Mouse (Mus musculus) thymus, postnatal 14 days (tissue): Measurements from ENCODE around the gene 9230112D13Rik.

Experiments
- DNase-seq: peaks from one replicate; pipeline ENCODE4 v3.0.0; 2021

9230112D13Rik gene

DNA sequence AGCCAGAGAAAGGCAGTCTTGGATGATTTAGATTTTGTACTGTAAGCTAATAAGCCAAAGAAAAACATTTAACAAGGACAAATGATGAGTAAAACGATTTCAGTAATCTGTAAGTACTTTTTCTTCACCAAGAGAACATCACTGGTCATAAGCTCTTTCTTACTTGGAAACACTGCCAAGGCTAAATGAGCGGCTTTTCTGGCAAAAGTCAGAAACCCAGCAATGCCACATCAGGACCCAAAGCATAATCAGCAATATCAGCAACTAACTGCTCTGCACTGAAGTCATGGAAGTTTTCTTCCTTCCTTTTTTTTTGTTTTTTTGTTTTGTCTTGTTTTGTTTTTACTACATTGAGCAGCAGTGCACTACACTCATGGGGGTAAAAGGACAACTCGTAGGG lies 25.3 kb downstream of the 9230112D13Rik start:
- no peak for DNase-seq

DNA sequence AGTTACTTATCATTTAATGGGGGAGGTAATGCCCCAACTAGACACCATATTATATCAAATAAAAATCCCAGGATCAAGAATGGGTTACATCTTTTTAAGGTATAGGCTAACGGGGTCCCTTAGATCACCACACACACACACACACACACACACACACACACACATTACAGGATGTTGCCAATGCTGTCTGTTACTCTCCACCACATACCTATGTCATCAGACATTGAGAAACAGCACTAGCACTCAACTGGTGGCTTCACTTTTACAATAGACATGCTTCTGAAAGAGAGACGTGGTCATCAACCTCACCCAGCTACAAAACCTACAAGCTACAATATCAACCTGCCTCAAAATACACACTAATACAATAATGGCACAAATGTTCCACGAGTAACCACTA lies 28.9 kb downstream of the 9230112D13Rik start:
- no peak for DNase-seq

DNA sequence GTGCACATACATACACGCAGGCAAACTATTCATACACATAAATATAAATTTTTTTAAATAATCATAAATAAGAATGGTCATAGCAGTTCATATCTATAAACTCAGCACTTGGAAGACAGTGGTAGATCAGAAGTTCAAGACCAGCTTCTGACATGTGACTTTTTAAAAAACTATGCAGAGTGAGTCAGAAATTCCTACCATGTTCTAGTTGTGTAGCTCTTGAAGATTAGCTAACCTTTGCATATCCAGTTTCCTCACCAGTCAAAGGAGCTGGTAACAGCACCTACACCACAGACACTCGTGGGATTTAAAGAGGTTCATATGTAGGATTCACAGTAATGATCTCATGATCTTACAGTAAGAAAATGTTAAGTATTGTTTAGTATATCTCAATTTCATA lies 29.9 kb downstream of the 9230112D13Rik start:
- DNase-seq = no peak

DNA sequence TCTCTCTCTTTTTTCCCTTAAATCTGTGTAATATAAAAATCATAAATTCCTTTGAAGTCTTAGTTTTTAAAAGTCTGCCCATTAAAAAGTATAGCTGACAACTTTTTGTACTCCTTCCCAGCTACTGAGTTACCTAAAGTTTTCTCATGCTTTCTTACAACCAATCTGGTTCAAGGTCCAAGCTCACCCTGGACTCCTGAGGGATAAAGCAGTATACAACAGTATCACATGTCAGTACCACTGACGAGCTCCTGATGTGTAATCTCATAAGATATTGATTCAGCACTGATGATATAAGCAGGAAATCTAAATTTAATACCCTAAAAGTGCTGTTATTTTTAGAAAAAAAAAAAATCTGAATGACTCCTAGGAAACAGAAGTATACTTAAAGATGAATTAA lies 31.6 kb downstream of the 9230112D13Rik start:
- no peak for DNase-seq

DNA sequence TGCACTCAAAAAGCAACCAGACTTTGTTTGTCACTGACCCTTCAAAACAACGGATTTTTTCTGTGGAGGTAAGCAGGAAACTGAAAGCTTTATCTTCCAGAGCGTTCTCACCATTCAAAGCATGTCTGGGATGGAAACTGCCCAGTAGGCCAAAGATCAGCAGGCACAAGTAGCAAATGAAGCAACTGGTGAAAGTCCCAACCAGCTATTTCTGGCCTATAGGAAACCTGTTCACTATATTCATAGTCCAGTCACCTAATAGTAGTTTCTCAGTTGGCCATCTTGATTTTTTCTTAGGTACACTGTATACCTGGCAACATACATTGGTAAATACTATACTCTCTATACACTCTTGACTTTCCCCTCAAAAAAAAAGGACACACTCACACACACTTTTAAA lies 32.7 kb downstream of the 9230112D13Rik start:
- DNase-seq = no peak

DNA sequence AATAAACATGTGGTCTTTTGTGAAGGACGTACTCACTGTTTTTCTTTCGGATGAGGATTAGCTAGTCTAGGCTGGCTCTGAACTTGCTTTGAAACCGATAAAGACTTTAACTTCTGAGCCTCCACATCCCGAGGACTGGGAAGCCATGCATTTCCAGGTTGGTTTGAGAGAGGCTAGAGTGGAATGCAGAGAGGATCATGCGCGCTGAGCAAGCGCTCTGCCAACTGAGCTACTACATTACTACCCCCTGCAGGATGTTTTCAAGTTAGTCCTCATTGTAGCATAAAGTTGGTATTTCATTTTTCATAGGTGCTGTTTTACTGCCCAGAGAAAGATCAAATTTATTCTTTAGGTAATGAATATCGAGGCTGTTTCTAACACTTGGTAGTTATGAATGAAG lies 36.4 kb downstream of the 9230112D13Rik start:
- no peak for DNase-seq

DNA sequence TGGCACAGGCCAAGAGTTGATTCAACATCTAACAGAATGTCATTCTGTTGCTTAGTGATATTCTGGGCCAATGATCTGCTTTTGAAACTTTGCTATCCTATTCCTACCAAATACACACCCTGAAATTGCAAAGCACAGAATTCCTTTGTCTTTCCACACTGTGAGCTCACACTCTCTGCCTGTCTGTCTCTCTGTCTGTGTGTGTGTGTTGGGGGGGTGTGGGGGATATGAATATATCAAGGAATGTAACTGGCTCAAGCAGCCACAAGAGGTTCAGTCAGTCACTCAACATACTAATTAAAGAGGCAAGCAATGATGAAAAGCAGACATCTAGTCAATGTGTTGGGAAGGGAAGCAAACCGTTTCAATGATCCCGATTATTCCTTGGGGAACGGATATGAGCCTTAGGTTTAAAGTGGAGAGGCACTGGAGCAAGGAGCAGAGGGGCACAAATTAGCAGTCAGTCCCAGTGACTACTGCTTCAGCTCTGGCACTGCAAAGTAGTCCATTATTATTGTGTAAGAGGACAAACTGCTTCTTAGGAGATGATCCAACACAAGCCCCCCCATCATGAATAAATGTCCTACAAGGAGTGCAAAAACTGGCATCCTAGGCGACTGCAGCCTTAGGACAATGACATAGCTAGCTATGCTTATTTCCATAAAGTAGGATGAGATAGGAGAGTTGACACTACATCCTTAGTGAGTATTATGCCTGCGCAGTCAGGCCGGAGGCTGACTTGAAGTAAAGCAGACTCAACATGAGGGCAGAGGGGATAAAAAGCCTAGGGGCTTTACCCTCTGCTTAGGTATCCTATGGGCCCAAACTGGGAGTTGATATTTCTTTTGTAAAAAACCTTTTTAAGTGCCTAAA lies 38.9 kb downstream of the 9230112D13Rik start:
- no peak for DNase-seq

DNA sequence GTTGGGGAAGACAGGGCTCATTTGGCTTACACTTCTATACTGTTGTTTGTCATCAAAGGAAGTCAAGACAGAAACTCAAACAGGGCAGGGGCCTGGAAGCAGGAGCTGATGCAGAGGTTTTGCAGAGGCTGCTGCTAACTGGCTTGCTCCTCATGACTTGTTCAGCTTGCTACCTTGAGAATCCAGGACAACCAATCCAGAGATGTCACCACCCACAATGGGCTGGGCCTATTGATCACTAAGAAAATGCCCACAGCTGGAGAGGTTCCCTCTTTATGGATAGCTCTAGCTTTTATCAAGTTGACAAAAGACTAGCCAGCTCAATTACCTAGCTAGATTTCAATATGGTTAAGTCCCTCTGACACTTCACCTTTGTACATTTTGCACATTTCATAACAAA lies 51.0 kb downstream of the 9230112D13Rik start:
- DNase-seq = no peak

DNA sequence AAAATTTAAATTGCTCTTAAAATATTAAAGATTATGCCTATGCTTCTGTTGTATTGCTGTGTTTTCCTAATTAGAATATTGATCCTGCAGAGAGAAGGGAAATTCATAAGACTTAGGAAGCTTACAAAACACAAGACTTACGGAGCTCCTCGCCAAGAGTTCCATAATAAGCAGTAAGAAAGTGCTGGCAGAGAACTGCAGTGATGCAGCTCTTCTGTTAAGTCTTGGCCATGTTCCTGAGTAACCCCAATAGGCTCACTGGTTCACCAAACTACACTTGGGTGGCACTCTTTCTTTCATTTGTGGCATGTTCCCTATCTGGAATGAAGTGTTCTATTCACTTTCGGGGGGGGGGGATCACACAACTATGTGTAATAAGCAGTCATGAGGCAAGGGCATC lies 56.3 kb downstream of the 9230112D13Rik start:
- DNase-seq = no peak
